Mouse (Mus musculus): ENCODE data around the gene Tenm3. TPM values are rescaled to one million over a fixed set of nuclear protein-coding genes. Genes with fewer than 3 reads are reported as not detected.

Tenm3 gene
- polyA plus RNA-seq, 1 experiment from 2014 or later, result 4.7 TPM

- H3K4me2 ChIP-seq (ENCODE audit: low read depth, low read length), result no peak overlapping the region
- no peak for ATAC-seq
- no peaks in the 10 kb centered on the region for H3K9me3 ChIP-seq (ENCODE audit: low read length)
- no peak for TF ChIP-seq EP300 (IDR thresholded peaks at IDR 0.05; ENCODE audit: low read depth)
- no peak for TF ChIP-seq CTCF (IDR thresholded peaks at IDR 0.05; ENCODE audit: low read depth)
- H3K27ac ChIP-seq (ENCODE audit: low read depth), result no peak overlapping the region
- H3K36me3 ChIP-seq (replicated peaks; ENCODE audit: insufficient read depth, low read length), result no peaks in the 10 kb centered on the region
- DNase-seq, result no peak
- 67% methylated on average over 5 of the region's 5 CpGs for WGBS (ENCODE audit: insufficient replicate concordance)
- H3K27me3 ChIP-seq (ENCODE audit: insufficient read depth, low read length), result no peaks in the 10 kb centered on the region
- H3K4me1 ChIP-seq (ENCODE audit: insufficient read depth), result no peaks in the 10 kb centered on the region
- no peak overlapping the region for H3K9ac ChIP-seq (replicated peaks)
- no peak overlapping the region for H3K4me3 ChIP-seq (ENCODE audit: low read depth, low read length)
Observed at GRCm38 (mm10) chr8:48636979-48637378, 206.8 kb downstream of the Tenm3 start.

- 46% methylated on average over 4 of the region's 4 CpGs for WGBS (ENCODE audit: insufficient replicate concordance)
Observed at GRCm38 (mm10) chr8:48635815-48636214, 207.9 kb downstream of the Tenm3 start.

GRCm38 (mm10) chr8:48633426-48633825 is 210.3 kb downstream of the Tenm3 start:
- ATAC-seq (no peak), DNase-seq (no peak)
- no peak overlapping the region for H3K27ac ChIP-seq (ENCODE audit: low read depth)
- no peaks in the 10 kb centered on the region for H3K9me3 ChIP-seq (ENCODE audit: low read length)
- no peak overlapping the region for H3K4me2 ChIP-seq (ENCODE audit: low read depth, low read length)
- TF ChIP-seq CTCF (IDR thresholded peaks at IDR 0.05; ENCODE audit: low read depth), result no peak
- no peak for TF ChIP-seq EP300 (IDR thresholded peaks at IDR 0.05; ENCODE audit: low read depth)
- no peaks in the 10 kb centered on the region for H3K4me1 ChIP-seq (ENCODE audit: insufficient read depth)
- no peak overlapping the region for H3K4me3 ChIP-seq (ENCODE audit: low read depth, low read length)
- H3K27me3 ChIP-seq (ENCODE audit: insufficient read depth, low read length), result no peaks in the 10 kb centered on the region
- no peak overlapping the region for H3K9ac ChIP-seq (replicated peaks)
- 68% methylated on average over 8 of the region's 8 CpGs for WGBS (ENCODE audit: insufficient replicate concordance)
- H3K36me3 ChIP-seq (replicated peaks; ENCODE audit: insufficient read depth, low read length), result no peaks in the 10 kb centered on the region

More at GRCm38 (mm10) chr8:48635815-48636214, 207.9 kb downstream of the Tenm3 start:
- H3K27me3 ChIP-seq (ENCODE audit: insufficient read depth, low read length), result no peaks in the 10 kb centered on the region
- DNase-seq (no peak), ATAC-seq (no peak)
- H3K4me3 ChIP-seq (ENCODE audit: low read depth, low read length), result no peak overlapping the region
- H3K36me3 ChIP-seq (replicated peaks; ENCODE audit: insufficient read depth, low read length), result no peaks in the 10 kb centered on the region
- TF ChIP-seq EP300 (IDR thresholded peaks at IDR 0.05; ENCODE audit: low read depth) (no peak), CTCF (IDR thresholded peaks at IDR 0.05; ENCODE audit: low read depth) (no peak)
- H3K27ac ChIP-seq (ENCODE audit: low read depth), result no peak overlapping the region
- no peaks in the 10 kb centered on the region for H3K4me1 ChIP-seq (ENCODE audit: insufficient read depth)
- no peak overlapping the region for H3K9ac ChIP-seq (replicated peaks)
- H3K4me2 ChIP-seq (ENCODE audit: low read depth, low read length), result no peak overlapping the region
- no peaks in the 10 kb centered on the region for H3K9me3 ChIP-seq (ENCODE audit: low read length)

- H3K4me2 ChIP-seq (ENCODE audit: low read depth, low read length), result no peak overlapping the region
- no peaks in the 10 kb centered on the region for H3K9me3 ChIP-seq (ENCODE audit: low read length)
- TF ChIP-seq CTCF (IDR thresholded peaks at IDR 0.05; ENCODE audit: low read depth), result no peak
- no peak for TF ChIP-seq EP300 (IDR thresholded peaks at IDR 0.05; ENCODE audit: low read depth)
- DNase-seq (no peak), ATAC-seq (no peak)
- no peak overlapping the region for H3K27ac ChIP-seq (ENCODE audit: low read depth)
- WGBS (ENCODE audit: insufficient replicate concordance), result 83% methylated on average over 11 of the region's 11 CpGs
- no peaks in the 10 kb centered on the region for H3K27me3 ChIP-seq (ENCODE audit: insufficient read depth, low read length)
- H3K4me3 ChIP-seq (ENCODE audit: low read depth, low read length), result no peak overlapping the region
- no peaks in the 10 kb centered on the region for H3K4me1 ChIP-seq (ENCODE audit: insufficient read depth)
- no peaks in the 10 kb centered on the region for H3K36me3 ChIP-seq (replicated peaks; ENCODE audit: insufficient read depth, low read length)
- no peak overlapping the region for H3K9ac ChIP-seq (replicated peaks)
Observed at GRCm38 (mm10) chr8:48622517-48623153, 221.1 kb downstream of the Tenm3 start.

GRCm38 (mm10) chr8:48615088-48615487 is 228.7 kb downstream of the Tenm3 start:
- Histone ChIP-seq H3K27ac (ENCODE audit: low read depth) (no peak overlapping the region), H3K4me2 (ENCODE audit: low read depth, low read length) (no peak overlapping the region), H3K9ac (replicated peaks) (no peak overlapping the region), H3K9me3 (ENCODE audit: low read length) (no peaks in the 10 kb centered on the region), H3K4me3 (ENCODE audit: low read depth, low read length) (no peak overlapping the region), H3K36me3 (replicated peaks; ENCODE audit: insufficient read depth, low read length) (no peaks in the 10 kb centered on the region), H3K27me3 (ENCODE audit: insufficient read depth, low read length) (no peaks in the 10 kb centered on the region), H3K4me1 (ENCODE audit: insufficient read depth) (no peaks in the 10 kb centered on the region)
- no peak for ATAC-seq
- WGBS (ENCODE audit: insufficient replicate concordance), result 49% methylated on average over 8 of the region's 8 CpGs
- DNase-seq, result no peak
- TF ChIP-seq EP300 (IDR thresholded peaks at IDR 0.05; ENCODE audit: low read depth) (no peak), CTCF (IDR thresholded peaks at IDR 0.05; ENCODE audit: low read depth) (no peak)

- ATAC-seq (no peak), DNase-seq (no peak)
- H3K27ac ChIP-seq (ENCODE audit: low read depth), result no peak overlapping the region
- no peak overlapping the region for H3K4me3 ChIP-seq (ENCODE audit: low read depth, low read length)
- H3K27me3 ChIP-seq (ENCODE audit: insufficient read depth, low read length), result no peaks in the 10 kb centered on the region
- no peaks in the 10 kb centered on the region for H3K4me1 ChIP-seq (ENCODE audit: insufficient read depth)
- TF ChIP-seq EP300 (IDR thresholded peaks at IDR 0.05; ENCODE audit: low read depth) (no peak), CTCF (IDR thresholded peaks at IDR 0.05; ENCODE audit: low read depth) (no peak)
- H3K9ac ChIP-seq (replicated peaks), result no peak overlapping the region
- 77% methylated on average over 10 of the region's 10 CpGs for WGBS (ENCODE audit: insufficient replicate concordance)
- no peaks in the 10 kb centered on the region for H3K9me3 ChIP-seq (ENCODE audit: low read length)
- no peak overlapping the region for H3K4me2 ChIP-seq (ENCODE audit: low read depth, low read length)
- H3K36me3 ChIP-seq (replicated peaks; ENCODE audit: insufficient read depth, low read length), result no peaks in the 10 kb centered on the region
Observed at GRCm38 (mm10) chr8:48611934-48612512, 231.7 kb downstream of the Tenm3 start.

Data from liver, postnatal 0 days (tissue).